Mouse (Mus musculus): ENCODE data around the gene Aurka. TPM values are rescaled to one million over a fixed set of nuclear protein-coding genes. Genes with fewer than 3 reads are reported as not detected.

Gene Aurka
- 2.7 TPM for polyA plus RNA-seq (2017; shearing (Covaris generic))

GRCm38 (mm10) chr2:172370411-172371223, at the start of gene Aurka, which contains the start of gene Cstf1:
Gene Aurka (minus strand): TSS chr2:172370535.
Gene Cstf1 (plus strand): TSS chr2:172370681.

GRCm38 (mm10) chr2:172393391-172394051, 23.2 kb upstream of the Aurka start, which contains the start of gene Cass4:
Gene Cass4 (plus strand): TSS chr2:172393794.

GRCm38 (mm10) chr2:172345258-172345738, 25.0 kb downstream of the Aurka start, which contains the start of gene Fam210b:
Gene Fam210b (plus strand): TSS chr2:172345565.

Other genes with a start within 250 kb of the Aurka start
- gene Mc3r, start 122.0 kb downstream of the Aurka start, polyA plus RNA-seq (2017; shearing (Covaris generic)): 0.15 TPM
- 12.9 TPM for gene Fam210b, start 25.0 kb downstream of the Aurka start, polyA plus RNA-seq (2017; shearing (Covaris generic))
- gene Cstf1, start 146 bp upstream of the Aurka start, polyA plus RNA-seq (2017; shearing (Covaris generic)): 14.7 TPM
- gene Cass4, start 23.3 kb upstream of the Aurka start, polyA plus RNA-seq (2017; shearing (Covaris generic)): not detected
- gene Rtf2, start 70.0 kb upstream of the Aurka start, polyA plus RNA-seq (2017; shearing (Covaris generic)): 80.2 TPM
- 3.9 TPM for gene Gcnt7, start 88.1 kb upstream of the Aurka start, polyA plus RNA-seq (2017; shearing (Covaris generic))
- not detected for gene Fam209, start 102.0 kb upstream of the Aurka start, polyA plus RNA-seq (2017; shearing (Covaris generic))
- gene Tfap2c, start 179.1 kb upstream of the Aurka start, polyA plus RNA-seq (2017; shearing (Covaris generic)): not detected